Mouse (Mus musculus): ENCODE measurements at regions not wholly inside any gene's neighbourhood (a gene's known extent, or its start where the extent isn't known, plus 50 kb on each side); places are given as distances from the start of the nearest gene placed in this dataset.

- no peak for ATAC-seq (ENCODE audit: low TSS enrichment)
Observed at GRCm38 (mm10) chr5:91696532-91696931, 179.1 kb downstream of the Parm1 start.

- ATAC-seq (ENCODE audit: low TSS enrichment), result no peak
Observed at GRCm38 (mm10) chr5:91695632-91696031, 178.2 kb downstream of the Parm1 start.

GRCm38 (mm10) chr5:91693277-91693676 is 175.9 kb downstream of the Parm1 start:
- peak; percentile 71 for ATAC-seq (ENCODE audit: low TSS enrichment)

GRCm38 (mm10) chr5:91692292-91692691 is 174.9 kb downstream of the Parm1 start:
- peak; percentile 55 for ATAC-seq (ENCODE audit: low TSS enrichment)

GRCm38 (mm10) chr5:91678727-91679126 is 161.3 kb downstream of the Parm1 start:
- ATAC-seq (ENCODE audit: low TSS enrichment), result peak; percentile 93

Measured in frontal cortex, adult (tissue).